Mouse (Mus musculus) lung, adult 2 months (tissue): ENCODE data around the gene Decr2.

Experiments used
- CTCF ChIP-seq: fragments of 200-500 bp; IDR thresholded peaks from 2 replicates; pipeline ENCODE4 v1.5.1; 2011; ENCODE audit warnings: mild to moderate bottlenecking, low read length, control low read depth; ENCODE audit not compliant: insufficient read depth
- POLR2A ChIP-seq: fragments of 200-500 bp; IDR thresholded peaks from 2 replicates; pipeline ENCODE4 v1.6.1; 2011; ENCODE audit warnings: low read depth, mild to moderate bottlenecking, control low read depth, low read length, borderline replicate concordance; ENCODE audit errors: extremely low read depth

DNA sequence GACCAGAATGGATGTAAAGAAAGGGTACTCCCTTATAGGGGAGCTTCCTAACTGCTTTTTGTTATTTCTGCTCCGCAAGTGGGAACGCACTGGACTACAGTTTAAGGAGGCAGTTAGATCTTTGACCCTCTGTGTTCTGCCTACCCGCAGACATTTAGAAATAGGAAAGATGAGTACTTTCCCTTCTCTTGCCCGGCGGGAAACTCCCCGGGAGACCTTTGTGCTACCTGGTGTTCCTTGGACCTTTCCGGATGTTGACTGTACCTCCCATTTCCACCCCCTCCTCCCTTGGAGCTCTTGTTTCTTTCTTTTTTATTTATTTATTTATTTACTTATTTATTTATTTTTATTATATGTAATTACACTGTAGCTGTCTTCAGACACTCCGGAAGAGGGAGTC lies 23.9 kb upstream of the Decr2 start:
- no peak for TF ChIP-seq CTCF
- no peak for TF ChIP-seq POLR2A
